Comparison of ENCODE assay signal across 8 mouse cellular contexts in genomic region chr11:3337961-3338360, GRCm38 (mm10). TPM values are rescaled to one million over a fixed set of nuclear protein-coding genes. Genes with fewer than 3 reads are reported as not detected.
DNase-seq lines count a peak whose midpoint lies in the region; ATAC-seq and TF ChIP-seq lines count a peak whose summit lies in the region.

No protein-coding gene starts in this region.

- H3K4me1 ChIP-seq in cerebellum, adult 2 months (ENCODE audit: control insufficient read depth, insufficient read depth, low read length), result peaks cover 48% of the 10 kb centered on the region
- peaks cover 8% of the 10 kb centered on the region for H3K4me1 ChIP-seq in lung, embryonic 14.5 days (ENCODE audit: insufficient read depth)
- H3K4me1 ChIP-seq in limb, embryonic 11.5 days (ENCODE audit: control insufficient read depth, insufficient read depth, low read length), result peaks cover 6% of the 10 kb centered on the region; the same call in 1 of the 2 replicates
- H3K4me1 ChIP-seq in stomach, embryonic 15.5 days, result peaks cover 27% of the 10 kb centered on the region

- H3K4me3 ChIP-seq in cerebellum, adult 2 months (replicated peaks; ENCODE audit: insufficient read depth, low read depth, low read length), result no peak overlapping the region
- H3K4me3 ChIP-seq in lung, embryonic 14.5 days (ENCODE audit: low read depth, low read length), result no peak overlapping the region
- no peak overlapping the region for H3K4me3 ChIP-seq in limb, embryonic 11.5 days (ENCODE audit: low read depth, low read length)
- H3K4me3 ChIP-seq in stomach, embryonic 15.5 days (replicated peaks), result no peak overlapping the region

- H3K27me3 ChIP-seq in cerebellum, adult 2 months (ENCODE audit: control insufficient read depth, insufficient read depth, low read length), result no peaks in the 10 kb centered on the region
- H3K27me3 ChIP-seq in lung, embryonic 14.5 days (ENCODE audit: insufficient read depth, low read length), result no peaks in the 10 kb centered on the region
- H3K27me3 ChIP-seq in limb, embryonic 11.5 days (ENCODE audit: control insufficient read depth, insufficient read depth, low read length), result no peaks in the 10 kb centered on the region
- H3K27me3 ChIP-seq in stomach, embryonic 15.5 days (replicated peaks), result no peaks in the 10 kb centered on the region; the same call in 1 of the 2 replicates

- peak overlapping the region; percentile 54; the same call in 1 of the 2 replicates for H3K27ac ChIP-seq in cerebellum, adult 2 months (ENCODE audit: insufficient read depth, low read length)
- H3K27ac ChIP-seq in lung, embryonic 14.5 days (ENCODE audit: low read depth), result peak overlapping the region; percentile 80; the same call in 1 of the 2 replicates
- no peak overlapping the region for H3K27ac ChIP-seq in limb, embryonic 11.5 days (replicated peaks; ENCODE audit: low read depth, low read length)
- H3K27ac ChIP-seq in stomach, embryonic 15.5 days, result peak overlapping the region; percentile 65; the same call in 1 of the 2 replicates

- no peaks in the 10 kb centered on the region for H3K36me3 ChIP-seq in lung, embryonic 14.5 days (ENCODE audit: insufficient read depth)
- no peaks in the 10 kb centered on the region for H3K36me3 ChIP-seq in limb, embryonic 11.5 days (ENCODE audit: control insufficient read depth, insufficient read depth, low read length)
- no peaks in the 10 kb centered on the region for H3K36me3 ChIP-seq in stomach, embryonic 15.5 days

- TF ChIP-seq CTCF in cerebellum, adult 2 months (IDR thresholded peaks at IDR 0.05; ENCODE audit: borderline replicate concordance, insufficient read depth, low read depth, low read length), result no peak
- TF ChIP-seq CTCF in lung, embryonic 14.5 days (IDR thresholded peaks at IDR 0.05; ENCODE audit: low read depth), result no peak

- no peaks in the 10 kb centered on the region for H3K9me3 ChIP-seq in lung, embryonic 14.5 days (ENCODE audit: low read depth, low read length)
- no peaks in the 10 kb centered on the region for H3K9me3 ChIP-seq in limb, embryonic 11.5 days (ENCODE audit: control insufficient read depth, low read length)
- no peaks in the 10 kb centered on the region for H3K9me3 ChIP-seq in stomach, embryonic 15.5 days

- DNase-seq in cerebellum, adult 2 months, result no peak
- no peak for DNase-seq in cerebellum, adult 11-12 months
- no peak for DNase-seq in lung, embryonic 14.5 days
- DNase-seq in lung, postnatal 36 days, result no peak
- DNase-seq in limb, embryonic 11.5 days (ENCODE audit: low spot score), result no peak
- DNase-seq in embryo, embryonic 10 days (ENCODE audit: low spot score), result no peak

- H3K4me2 ChIP-seq in lung, embryonic 14.5 days, result no peak overlapping the region
- H3K4me2 ChIP-seq in limb, embryonic 11.5 days (ENCODE audit: low read depth, severe bottlenecking), result no peak overlapping the region
- H3K4me2 ChIP-seq in stomach, embryonic 15.5 days, result no peak overlapping the region

- no peak for TF ChIP-seq POLR2A in cerebellum, adult 2 months (IDR thresholded peaks at IDR 0.05; ENCODE audit: borderline replicate concordance, insufficient read depth, low read length)

- 0 out of 2 replicates have a peak overlapping the region, but pooled peaks have one; percentile 10 for H3K9ac ChIP-seq in lung, embryonic 14.5 days
- peak overlapping the region; percentile 13 for H3K9ac ChIP-seq in limb, embryonic 11.5 days (ENCODE audit: low read length)
- no peak overlapping the region for H3K9ac ChIP-seq in stomach, embryonic 15.5 days

- ATAC-seq in lung, embryonic 14.5 days (ENCODE audit: insufficient read depth), result peak; percentile 32; the same call in 1 of the 2 replicates
- no peak for ATAC-seq in limb, embryonic 11.5 days (ENCODE audit: insufficient number of reproducible peaks, low FRiP score, low TSS enrichment, low read depth)
- ATAC-seq in stomach, embryonic 15.5 days (ENCODE audit: insufficient read depth, low FRiP score, low read depth), result peak; percentile 3; the same call in 1 of the 2 replicates
- no peak for ATAC-seq in CD4-positive, CD25-positive, alpha-beta regulatory T cell, adult 4 months

- WGBS in cerebellum, adult 2 months, result 32% methylated on average over 5 of the region's 5 CpGs
- 40% methylated on average over 5 of the region's 5 CpGs for WGBS in lung, embryonic 14.5 days
- 66% methylated on average over 5 of the region's 5 CpGs for WGBS in limb, embryonic 11.5 days
- WGBS in stomach, embryonic 15.5 days, result 52% methylated on average over 5 of the region's 5 CpGs

RNA-seq across cellular contexts. Expression of gene Pik3ip1, which starts 7.8 kb away (rescaled TPM):
- polyA plus RNA-seq in cerebellum, adult 2 months (2012; rRNA removed), result 68.2 and 76.1 TPM in 2 replicates
- polyA plus RNA-seq in lung, embryonic 14.5 days (2014; fragmentation: Nextera tagmentation; extraction: Ambion mirVana), result 6.4 and 8.5 TPM in 2 replicates
- 10.2 and 11.5 TPM in 2 replicates for polyA plus RNA-seq in limb, embryonic 11.5 days (2014; fragmentation: Nextera tagmentation; extraction: Ambion mirVana)
- polyA plus RNA-seq in stomach, embryonic 15.5 days (2015; fragmentation: Nextera tagmentation; extraction: Ambion mirVana), result 10.6 and 12.1 TPM in 2 replicates
- 10 to 100 TPM; 54.8 to 78.5 TPM for polyA plus RNA-seq in CD4-positive, CD25-positive, alpha-beta regulatory T cell, adult 4 months (2017; shearing (Covaris generic))

RNA-seq across cellular contexts. Expression of gene Patz1, which starts 49.3 kb away (rescaled TPM):
- 41.0 and 44.1 TPM in 2 replicates for polyA plus RNA-seq in cerebellum, adult 2 months (2012; rRNA removed)
- polyA plus RNA-seq in lung, embryonic 14.5 days (2014; fragmentation: Nextera tagmentation; extraction: Ambion mirVana), result 60.7 and 61.3 TPM in 2 replicates
- 64.6 and 72.3 TPM in 2 replicates for polyA plus RNA-seq in limb, embryonic 11.5 days (2014; fragmentation: Nextera tagmentation; extraction: Ambion mirVana)
- polyA plus RNA-seq in stomach, embryonic 15.5 days (2015; fragmentation: Nextera tagmentation; extraction: Ambion mirVana), result 39.9 and 42.0 TPM in 2 replicates
- polyA plus RNA-seq in CD4-positive, CD25-positive, alpha-beta regulatory T cell, adult 4 months (2017; shearing (Covaris generic)), result 10 to 100 TPM; 14.2 to 17.7 TPM

Comparison
In these comparisons a context has a peak if more than half of its experiments do, and no peak if none do; other contexts are left out.
1. ATAC-seq: peak in lung, embryonic 14.5 days (single experiment) and stomach, embryonic 15.5 days (single experiment); none in limb, embryonic 11.5 days (single experiment) and CD4-positive, CD25-positive, alpha-beta regulatory T cell, adult 4 months (single experiment).